Comparison of ENCODE assay signal across 24 mouse cellular contexts in genomic region chr14:25423721-25424443, GRCm38 (mm10). TPM values are rescaled to one million over a fixed set of nuclear protein-coding genes. Genes with fewer than 3 reads are reported as not detected.
A peak's percentile ranks its signal among the peaks of the same experiment; 100 is the strongest.
DNase-seq lines count a peak whose midpoint lies in the region; ATAC-seq and TF ChIP-seq lines count a peak whose summit lies in the region.
"Had no signal": no experiment of that assay in that cellular context is flagged by ENCODE, and none has a peak within 500 bp of the region (broad histone marks: within the 10 kb centered on the region; RNA-seq: fewer than 3 reads in every experiment).

No protein-coding gene starts in this region.

- H3K27ac ChIP-seq in liver, postnatal 0 days (ENCODE audit: low read depth): no peak overlapping the region
- no peak overlapping the region for H3K27ac ChIP-seq in liver, embryonic 11.5 days (ENCODE audit: low read depth, low read length)
- no peak overlapping the region for H3K27ac ChIP-seq in liver, embryonic 15.5 days (replicated peaks)
- H3K27ac ChIP-seq in hindbrain, embryonic 11.5 days (ENCODE audit: low read depth, low read length): no peak overlapping the region
- H3K27ac ChIP-seq: embryonic facial prominence, embryonic 15.5 days; hindbrain, embryonic 13.5 days; hindbrain, postnatal 0 days had no signal

- 30% methylated on average over 7 of the region's 7 CpGs for WGBS in liver, postnatal 0 days (ENCODE audit: insufficient replicate concordance)
- 16% methylated on average over 7 of the region's 7 CpGs for WGBS in liver, embryonic 11.5 days
- WGBS in liver, embryonic 15.5 days (ENCODE audit: insufficient replicate concordance): 16% methylated on average over 7 of the region's 7 CpGs
- 75% methylated on average over 7 of the region's 7 CpGs for WGBS in hindbrain, embryonic 11.5 days

- TF ChIP-seq CTCF in liver, postnatal 0 days (IDR thresholded peaks at IDR 0.05; ENCODE audit: low read depth): no peak

- DNase-seq in adrenal gland, postnatal 14 days: peak; percentile 3
- DNase-seq in adrenal gland, postnatal 36 days: no peak
- peak; percentile 57 for DNase-seq in liver
- DNase-seq in liver, postnatal 0 days: no peak
- no peak for DNase-seq in liver, embryonic 11.5 days (ENCODE audit: low spot score)
- DNase-seq in hindbrain, embryonic 11.5 days (ENCODE audit: low spot score): no peak
- DNase-seq in spleen, postnatal 4 days (ENCODE audit: low spot score in 2 of 2): no peak
- DNase-seq: adrenal gland, postnatal 25 days; B cell, adult 2 months; cerebellum, adult 2 months; embryo, embryonic 11 days; gastrocnemius, postnatal 10 days; heart, postnatal 10 days; heart, postnatal 4 days had no signal

- peaks cover 9% of the 10 kb centered on the region; the same call in 1 of the 2 replicates for H3K4me1 ChIP-seq in liver, postnatal 0 days (ENCODE audit: insufficient read depth)
- H3K4me1 ChIP-seq in liver, embryonic 11.5 days (replicated peaks; ENCODE audit: control insufficient read depth, insufficient read depth, low read length): peaks cover 25% of the 10 kb centered on the region
- H3K4me1 ChIP-seq in liver, embryonic 15.5 days (replicated peaks): peaks cover 42% of the 10 kb centered on the region
- H3K4me1 ChIP-seq in hindbrain, embryonic 11.5 days (replicated peaks; ENCODE audit: control insufficient read depth, insufficient read depth, low read length): no peaks in the 10 kb centered on the region; the same call in 1 of the 2 replicates

- no peaks in the 10 kb centered on the region for H3K27me3 ChIP-seq in liver, postnatal 0 days (ENCODE audit: insufficient read depth, low read length)
- H3K27me3 ChIP-seq in liver, embryonic 11.5 days (replicated peaks; ENCODE audit: control insufficient read depth, insufficient read depth, low read length): no peaks in the 10 kb centered on the region
- peaks cover 8% of the 10 kb centered on the region for H3K27me3 ChIP-seq in liver, embryonic 15.5 days
- H3K27me3 ChIP-seq in hindbrain, embryonic 11.5 days (ENCODE audit: control insufficient read depth, insufficient read depth, low read length): no peaks in the 10 kb centered on the region
- H3K27me3 ChIP-seq: embryonic facial prominence, embryonic 15.5 days; Patski had no signal

- H3K9ac ChIP-seq in liver, postnatal 0 days (replicated peaks): no peak overlapping the region
- H3K9ac ChIP-seq in liver, embryonic 11.5 days (ENCODE audit: low read depth, low read length): no peak overlapping the region
- no peak overlapping the region for H3K9ac ChIP-seq in liver, embryonic 15.5 days
- no peak overlapping the region for H3K9ac ChIP-seq in hindbrain, embryonic 11.5 days (ENCODE audit: low read depth, low read length)
- H3K9ac ChIP-seq: embryonic facial prominence, embryonic 15.5 days; hindbrain, embryonic 13.5 days had no signal

- no peaks in the 10 kb centered on the region for H3K9me3 ChIP-seq in liver, postnatal 0 days (ENCODE audit: low read length)
- H3K9me3 ChIP-seq in liver, embryonic 11.5 days (ENCODE audit: control insufficient read depth, low read length): no peaks in the 10 kb centered on the region
- H3K9me3 ChIP-seq in liver, embryonic 15.5 days (replicated peaks): no peaks in the 10 kb centered on the region
- no peaks in the 10 kb centered on the region for H3K9me3 ChIP-seq in hindbrain, embryonic 11.5 days (ENCODE audit: control insufficient read depth, low read length)
- H3K9me3 ChIP-seq: embryonic facial prominence, embryonic 15.5 days; hindbrain, embryonic 13.5 days had no signal

- no peaks in the 10 kb centered on the region for H3K36me3 ChIP-seq in liver, postnatal 0 days (replicated peaks; ENCODE audit: insufficient read depth, low read length)
- no peaks in the 10 kb centered on the region for H3K36me3 ChIP-seq in liver, embryonic 11.5 days (ENCODE audit: control insufficient read depth, insufficient read depth, low read length)
- H3K36me3 ChIP-seq in liver, embryonic 15.5 days (replicated peaks): no peaks in the 10 kb centered on the region
- H3K36me3 ChIP-seq in hindbrain, embryonic 11.5 days (ENCODE audit: control insufficient read depth, insufficient read depth, low read length): no peaks in the 10 kb centered on the region
- H3K36me3 ChIP-seq: embryonic facial prominence, embryonic 15.5 days; G1E; hindbrain, embryonic 13.5 days had no signal

- H3K4me2 ChIP-seq in liver, postnatal 0 days (ENCODE audit: low read depth, low read length): no peak overlapping the region
- no peak overlapping the region for H3K4me2 ChIP-seq in liver, embryonic 11.5 days
- no peak overlapping the region; the same call in 1 of the 2 replicates for H3K4me2 ChIP-seq in liver, embryonic 15.5 days
- H3K4me2 ChIP-seq in hindbrain, embryonic 11.5 days (replicated peaks; ENCODE audit: low read depth, low read length): no peak overlapping the region
- H3K4me2 ChIP-seq: embryonic facial prominence, embryonic 15.5 days; hindbrain, embryonic 13.5 days had no signal

- no peak overlapping the region for H3K4me3 ChIP-seq in liver, postnatal 0 days (ENCODE audit: low read depth, low read length)
- H3K4me3 ChIP-seq in liver, embryonic 11.5 days (ENCODE audit: low read depth, low read length): no peak overlapping the region
- H3K4me3 ChIP-seq in liver, embryonic 15.5 days (replicated peaks): no peak overlapping the region
- H3K4me3 ChIP-seq in hindbrain, embryonic 11.5 days (ENCODE audit: low read depth, low read length): no peak overlapping the region
- H3K4me3 ChIP-seq: embryonic facial prominence, embryonic 15.5 days; erythroblast, embryonic 14.5 days; hindbrain, embryonic 13.5 days had no signal

- no peak for TF ChIP-seq EP300 in liver, postnatal 0 days (IDR thresholded peaks at IDR 0.05; ENCODE audit: low read depth)

- ATAC-seq in liver, postnatal 0 days: no peak
- ATAC-seq in liver, embryonic 11.5 days (replicated peaks; ENCODE audit: low FRiP score): peak; percentile 72
- peak; percentile 61 for ATAC-seq in liver, embryonic 15.5 days (ENCODE audit: insufficient read depth)
- ATAC-seq in hindbrain, embryonic 11.5 days (ENCODE audit: low FRiP score): no peak
- ATAC-seq: activated CD4-positive, CD25-positive, alpha-beta regulatory T cell, adult 4 months; CD4-positive, CD25-positive, alpha-beta regulatory T cell, adult 4 months; forebrain, embryonic 16.5 days; hindbrain, postnatal 0 days; Patski had no signal

RNA-seq across cellular contexts. Expression of gene Zmiz1, which starts 35.1 kb away (rescaled TPM):
- total RNA-seq in adrenal gland, postnatal 14 days (2021): 96.4 and 96.9 TPM in 2 replicates
- 100 to 1,000 TPM in 1 of 2 experiments, 10 to 100 TPM in 1; 98.2 to 143 TPM for total RNA-seq in adrenal gland, postnatal 36 days (2021)
- 3.6 and 4.3 TPM in 2 replicates for polyA plus RNA-seq in liver, postnatal 0 days (2015; fragmentation: Nextera tagmentation; extraction: Ambion mirVana)
- polyA plus RNA-seq in liver, embryonic 11.5 days (2014; fragmentation: Nextera tagmentation; extraction: Ambion mirVana): 27.5 and 31.0 TPM in 2 replicates
- 4.3 and 4.9 TPM in 2 replicates for polyA plus RNA-seq in liver, embryonic 15.5 days (2015; fragmentation: Nextera tagmentation; extraction: Ambion mirVana)
- polyA plus RNA-seq in hindbrain, embryonic 11.5 days (2014; fragmentation: Nextera tagmentation; extraction: Ambion mirVana): 47.5 and 57.0 TPM in 2 replicates

Comparison
In these comparisons a context has a peak if more than half of its experiments do, and no peak if none do; other contexts are left out.
1. DNase-seq: peak in adrenal gland, postnatal 14 days (single experiment) and liver (single experiment); none in adrenal gland, postnatal 36 days (0 of 2), liver, postnatal 0 days (single experiment), liver, embryonic 11.5 days (single experiment), hindbrain, embryonic 11.5 days (single experiment) and spleen, postnatal 4 days (0 of 2).
2. ATAC-seq: peak in liver, embryonic 11.5 days (single experiment) and liver, embryonic 15.5 days (single experiment); none in liver, postnatal 0 days (single experiment) and hindbrain, embryonic 11.5 days (single experiment).